Mouse (Mus musculus): ENCODE data around the gene Mvb12b.

- TF ChIP-seq POLR2A (IDR thresholded peaks at IDR 0.05; ENCODE audit: borderline replicate concordance, extremely low read depth, low read depth, low read length): no peak
- no peak for TF ChIP-seq CTCF (IDR thresholded peaks at IDR 0.05; ENCODE audit: insufficient read depth, low read length)
Observed at GRCm38 (mm10) chr2:33727199-33727598, 160.5 kb downstream of the Mvb12b start.
